Mouse (Mus musculus): ENCODE measurements at regions not wholly inside any gene's neighbourhood (a gene's known extent, or its start where the extent isn't known, plus 50 kb on each side); places are given as distances from the start of the nearest gene placed in this dataset.

DNA sequence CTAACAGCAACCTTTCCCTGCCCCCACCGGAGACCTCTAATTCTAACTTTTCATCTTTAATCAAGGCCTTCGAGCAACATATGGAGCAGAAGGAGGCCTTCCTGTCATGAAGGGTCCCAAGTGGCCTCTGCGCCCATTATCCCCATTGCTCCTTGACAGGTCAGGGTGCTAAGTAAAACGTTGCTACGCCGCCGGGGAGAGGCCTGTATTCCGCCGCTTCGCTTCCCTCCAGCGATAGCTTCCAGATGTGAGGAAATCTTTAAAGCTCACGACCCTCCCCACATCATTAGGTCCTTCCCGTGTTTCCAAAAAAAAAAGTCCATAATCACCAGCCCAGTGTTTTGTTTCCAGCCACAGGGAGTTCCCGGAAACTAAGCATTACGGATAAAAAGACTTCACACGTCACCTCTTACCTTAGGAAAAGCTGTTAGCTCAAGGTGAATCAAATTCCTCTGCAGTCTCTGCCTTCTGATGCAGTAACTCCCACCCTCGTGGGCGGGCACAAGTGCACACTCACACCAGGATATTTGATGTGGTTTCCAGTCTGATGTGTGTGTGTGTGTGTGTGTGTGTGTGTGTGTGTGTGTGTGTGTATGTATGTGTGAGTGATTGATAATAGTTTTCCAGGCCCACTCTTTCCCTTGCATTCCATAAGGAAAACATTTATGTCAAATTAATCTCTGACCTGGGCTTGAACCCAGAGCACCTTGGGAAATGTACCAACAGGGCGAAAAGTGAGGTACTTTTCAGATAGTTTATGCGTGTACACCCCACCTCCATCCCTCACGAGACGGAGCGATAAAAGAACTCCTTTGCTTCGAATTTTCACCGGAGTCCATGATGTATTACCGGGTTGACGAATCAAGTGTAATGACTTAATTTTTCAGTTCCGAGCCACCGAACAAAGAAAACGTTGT lies 107.5 kb downstream of the Gm45692 start:
- DNase-seq (ENCODE audit: low spot score) = no peak

- no peak for DNase-seq (ENCODE audit: low spot score)
Measured at GRCm38 (mm10) chr8:26227529-26227895, 108.2 kb downstream of the Gm45692 start.

DNA sequence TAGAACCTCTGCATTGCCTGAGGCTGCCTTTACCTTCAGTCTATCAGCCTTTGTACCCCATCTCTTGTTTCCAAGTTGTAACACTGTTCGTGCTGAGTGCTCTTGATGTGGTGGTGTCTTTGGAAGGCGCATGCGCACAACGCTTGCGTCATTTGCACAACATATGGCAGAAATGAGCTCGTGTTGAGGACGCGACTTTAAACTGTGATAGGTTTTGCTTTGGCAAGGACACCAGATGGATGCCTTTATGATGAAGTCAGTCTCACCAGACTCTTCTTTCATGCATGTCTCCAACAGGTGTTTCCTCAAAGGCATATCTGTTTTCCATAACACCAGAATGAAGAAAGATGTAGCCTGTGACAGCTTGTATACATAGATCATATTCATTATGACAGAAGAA lies 110.2 kb downstream of the Gm45692 start:
- DNase-seq (ENCODE audit: low spot score) = no peak

- DNase-seq (ENCODE audit: low spot score) = no peak
Measured at GRCm38 (mm10) chr8:26239075-26239474, 119.7 kb downstream of the Gm45692 start.

- no peak for DNase-seq (ENCODE audit: low spot score)
Measured at GRCm38 (mm10) chr8:26239604-26240003, 120.3 kb downstream of the Gm45692 start.

GRCm38 (mm10) chr8:26243743-26244142 lies 124.4 kb downstream of the Gm45692 start:
- DNase-seq (ENCODE audit: low spot score) = no peak

DNA sequence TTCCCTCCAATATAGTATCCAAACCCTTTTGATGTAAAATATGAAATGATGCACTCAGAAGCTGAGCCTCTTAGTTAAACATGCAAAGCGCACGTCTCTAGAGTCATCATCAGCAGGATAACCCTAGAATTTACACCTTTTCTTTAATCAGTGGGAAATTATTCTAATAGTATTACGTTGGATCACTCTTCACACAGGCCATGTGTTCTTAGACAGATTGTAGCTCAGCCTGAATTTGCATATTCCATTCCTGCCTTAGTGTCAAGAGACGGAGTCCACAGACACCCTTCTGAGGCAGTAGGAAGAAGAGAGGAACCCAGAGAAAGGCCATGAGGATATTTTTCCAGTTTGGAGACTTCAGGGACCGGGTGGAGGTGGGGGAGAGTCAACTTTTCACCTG lies 125.0 kb downstream of the Gm45692 start:
- no peak for DNase-seq (ENCODE audit: low spot score)

- DNase-seq (ENCODE audit: low spot score) = no peak
Measured at GRCm38 (mm10) chr8:26255191-26255669, 135.9 kb downstream of the Gm45692 start.

DNA sequence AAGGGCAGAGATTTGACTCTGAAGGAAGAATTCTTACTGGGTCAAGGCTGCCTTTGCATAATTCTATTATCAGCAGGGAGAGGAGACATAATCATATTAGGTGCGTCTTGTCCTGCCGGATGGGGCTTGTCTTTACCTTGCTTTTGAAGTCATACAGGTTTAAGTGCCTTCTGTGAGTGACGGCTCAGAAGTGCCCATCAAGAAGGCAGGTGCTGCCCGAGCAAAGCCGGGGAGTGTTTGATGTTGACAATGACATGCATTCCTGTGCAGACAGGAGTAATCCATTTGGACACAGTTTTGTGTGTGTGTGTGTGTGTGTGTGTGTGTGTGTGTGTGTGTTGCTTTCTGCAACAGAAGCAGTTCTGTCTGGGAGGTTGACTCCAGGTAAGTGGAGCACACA lies 141.0 kb downstream of the Gm45692 start:
- no peak for DNase-seq (ENCODE audit: low spot score)

DNA sequence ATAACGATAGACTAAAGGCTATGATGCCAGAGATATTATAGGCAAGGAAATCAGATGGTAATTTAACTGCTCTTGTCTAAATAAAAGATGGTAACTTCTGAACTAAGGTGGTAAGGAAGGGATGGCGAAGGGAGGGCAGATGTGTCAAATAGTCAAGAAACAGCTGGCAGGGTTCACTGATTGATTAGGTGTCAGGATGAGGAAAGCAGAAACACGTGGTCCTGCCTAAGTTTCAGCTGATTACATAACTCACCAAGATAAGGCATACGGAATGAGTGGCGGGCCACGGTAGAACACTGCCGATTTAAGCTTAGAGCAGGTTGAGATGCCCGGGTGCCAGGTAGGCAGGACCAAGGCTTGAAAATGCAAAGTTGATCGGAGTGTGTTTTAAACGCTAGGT lies 143.2 kb downstream of the Gm45692 start:
- DNase-seq (ENCODE audit: low spot score) = no peak

DNA sequence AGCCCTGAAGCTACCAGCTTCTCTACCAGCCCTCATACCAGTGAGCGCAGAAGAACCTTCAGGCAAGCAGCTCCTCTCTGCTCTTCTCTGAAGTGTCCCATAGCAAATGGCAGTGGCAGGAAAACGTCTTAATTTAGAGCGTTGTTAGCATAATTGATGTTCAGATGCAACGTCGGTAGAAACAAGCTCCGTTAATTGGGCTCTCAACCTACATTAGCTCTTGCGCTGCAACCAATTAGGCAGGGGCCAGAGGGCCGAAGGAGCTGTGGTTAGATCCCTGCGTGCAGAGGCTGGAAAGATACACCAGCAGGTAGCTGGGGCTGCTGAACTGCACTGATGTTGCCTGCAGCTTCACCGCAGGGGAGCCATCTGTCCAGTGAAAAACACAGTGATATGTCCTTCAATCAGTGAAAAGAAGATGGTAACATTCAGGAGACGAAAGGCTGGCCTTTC lies 145.6 kb downstream of the Gm45692 start:
- no peak for DNase-seq (ENCODE audit: low spot score)

- no peak for DNase-seq (ENCODE audit: low spot score)
Measured at GRCm38 (mm10) chr8:26265366-26265765, 146.0 kb downstream of the Gm45692 start.

DNA sequence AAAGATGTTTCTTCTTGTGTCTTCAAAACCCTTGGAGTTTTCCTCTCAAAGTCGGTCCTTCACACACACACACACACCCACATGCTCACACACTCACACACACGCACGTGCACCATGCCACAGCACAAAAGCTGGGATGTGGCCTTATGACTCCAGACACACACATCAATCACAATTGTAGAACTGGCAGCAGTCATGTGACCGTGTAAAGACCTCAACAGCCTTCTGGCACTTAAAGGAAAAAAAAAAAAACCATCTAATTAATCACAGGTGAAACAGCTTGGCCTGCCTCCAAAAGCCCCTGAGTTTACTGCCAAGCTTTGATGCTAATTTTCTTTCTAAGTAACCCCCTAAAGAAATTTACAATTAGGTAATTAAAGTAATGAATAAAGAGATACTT lies 147.1 kb downstream of the Gm45692 start:
- no peak for DNase-seq (ENCODE audit: low spot score)

GRCm38 (mm10) chr8:26267569-26267968 lies 148.2 kb downstream of the Gm45692 start:
- no peak for DNase-seq (ENCODE audit: low spot score)

DNA sequence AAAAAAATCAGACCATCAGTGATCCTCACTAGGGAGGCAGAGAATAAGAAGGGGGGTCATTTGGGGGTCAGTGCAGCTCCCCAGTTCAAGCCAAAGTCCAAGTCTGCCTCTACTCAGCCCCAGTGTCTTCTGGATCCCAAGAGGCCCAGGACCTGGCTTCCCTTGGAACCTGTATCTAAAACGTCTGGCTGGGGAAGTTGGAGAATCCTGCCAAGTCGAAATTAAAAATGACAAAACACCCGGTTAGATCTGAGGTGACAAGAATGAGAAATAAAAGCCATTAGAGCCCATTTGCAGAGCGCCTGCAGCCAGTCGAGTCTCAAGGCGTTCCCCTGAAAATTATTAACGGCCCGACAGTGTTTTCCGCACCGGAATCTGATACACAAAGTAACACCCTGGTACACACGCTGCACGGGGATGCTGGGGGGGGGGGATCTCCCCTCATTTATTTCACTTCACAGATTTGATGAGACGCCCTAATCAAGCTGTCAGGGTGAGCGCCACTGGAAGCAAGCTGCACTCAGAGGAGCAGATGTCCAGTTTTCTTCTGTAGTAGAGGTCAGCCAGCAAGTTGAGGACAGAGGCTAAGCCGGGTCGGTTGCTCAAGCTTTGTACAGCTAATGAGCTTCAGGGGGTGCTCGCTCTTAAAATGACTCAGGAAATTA lies 149.5 kb downstream of the Gm45692 start:
- no peak for DNase-seq (ENCODE audit: low spot score)

DNA sequence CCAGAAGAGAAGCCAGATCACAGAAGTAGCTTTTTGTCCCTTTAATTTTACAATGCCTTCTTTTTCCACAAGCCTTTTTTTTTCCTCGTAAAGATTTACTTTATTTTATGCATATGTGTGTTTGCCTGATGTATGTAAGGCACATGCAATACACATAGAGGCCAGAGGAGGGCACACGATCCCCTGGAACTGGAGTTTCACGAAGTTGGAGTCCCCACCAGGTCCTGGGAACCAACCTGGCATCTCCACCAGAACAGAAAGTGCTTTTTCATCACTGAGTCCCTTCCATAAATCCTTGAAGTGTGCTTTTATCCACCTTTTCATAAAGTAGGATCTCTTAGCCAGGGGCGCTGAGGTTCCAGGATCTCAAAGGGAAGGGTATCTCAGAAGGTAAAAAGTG lies 152.8 kb downstream of the Gm45692 start:
- DNase-seq (ENCODE audit: low spot score) = no peak

- DNase-seq (ENCODE audit: low spot score) = no peak
Measured at GRCm38 (mm10) chr8:26272675-26273414, 153.5 kb downstream of the Gm45692 start.

GRCm38 (mm10) chr8:26273415-26273760 lies 154.1 kb downstream of the Gm45692 start:
- no peak for DNase-seq (ENCODE audit: low spot score)

GRCm38 (mm10) chr8:26273792-26274191 lies 154.5 kb downstream of the Gm45692 start:
- no peak for DNase-seq (ENCODE audit: low spot score)

DNA sequence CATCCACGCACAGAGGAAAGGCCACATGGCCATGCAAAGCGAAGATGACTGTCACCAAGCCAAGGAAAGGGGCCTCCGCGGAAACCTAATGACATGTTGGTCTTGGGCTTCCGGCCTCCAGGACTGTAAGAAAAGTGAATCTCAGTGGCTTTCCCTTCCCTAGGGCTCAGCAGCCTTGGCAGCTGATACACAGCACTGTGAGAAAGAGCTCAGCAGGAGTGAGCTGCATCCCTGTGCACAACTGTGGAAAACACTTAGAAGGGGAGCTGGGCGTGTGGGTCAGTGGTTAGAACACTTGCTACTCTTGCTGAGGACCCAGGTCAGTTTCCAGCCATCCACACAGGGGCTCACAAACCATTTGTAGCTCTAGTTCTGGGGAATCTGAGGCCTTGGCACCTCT lies 155.1 kb downstream of the Gm45692 start:
- no peak for DNase-seq (ENCODE audit: low spot score)

DNA sequence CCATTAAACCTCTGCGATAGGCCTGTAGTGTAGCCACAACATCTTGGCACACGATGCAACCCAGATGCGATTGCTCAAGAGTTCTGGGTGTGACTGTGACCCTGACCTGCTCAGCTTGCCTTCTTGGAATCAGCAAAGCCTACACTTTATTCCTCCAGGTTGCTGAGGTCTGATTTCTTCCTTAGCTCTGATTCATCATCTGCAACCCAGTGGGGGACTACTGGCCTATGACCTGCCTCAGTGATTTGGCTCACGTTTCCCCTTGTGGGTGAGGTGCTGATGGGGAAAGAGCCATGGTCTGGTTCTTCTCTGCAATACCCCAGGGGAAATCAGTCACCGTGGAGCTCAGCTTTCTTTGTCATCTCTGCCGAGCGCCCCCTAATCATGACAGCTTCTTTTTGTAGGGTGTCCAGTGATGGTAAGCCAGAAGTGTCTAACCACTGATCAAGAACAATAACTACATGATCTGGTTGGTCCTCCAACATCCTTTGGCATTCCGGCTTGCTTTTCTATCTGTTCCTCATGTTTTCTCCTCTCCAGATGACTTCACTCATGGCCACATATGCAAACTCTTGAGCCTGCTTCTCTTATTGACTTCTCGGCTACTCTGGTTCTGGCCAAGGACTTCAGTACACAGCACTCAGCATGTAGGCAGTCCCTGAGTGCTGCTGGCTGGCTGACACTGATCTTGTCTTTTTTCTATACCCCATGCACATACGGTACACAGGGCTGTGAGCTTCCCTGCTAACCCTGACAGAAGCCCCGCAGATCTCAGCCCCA lies 163.0 kb downstream of the Gm45692 start:
- DNase-seq (ENCODE audit: low spot score) = no peak

DNA sequence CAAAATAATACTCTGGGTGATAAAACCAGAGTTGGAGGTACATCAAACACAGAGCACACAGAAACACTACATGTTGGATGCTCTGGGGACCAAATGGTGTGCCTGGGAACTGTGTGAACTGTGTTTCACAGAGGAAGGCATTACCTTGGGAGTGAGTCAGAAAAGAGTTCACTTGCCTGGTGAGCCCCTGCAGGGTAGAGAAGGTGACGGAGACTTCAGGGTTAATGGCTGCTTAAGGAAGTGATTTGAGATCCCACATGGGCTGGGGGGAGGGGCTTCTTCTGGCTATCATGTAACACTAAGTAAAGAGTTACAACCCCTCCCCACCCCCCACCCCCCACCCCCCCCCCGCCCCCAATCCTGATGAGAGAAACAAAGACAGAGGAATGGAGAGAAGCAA lies 164.6 kb downstream of the Gm45692 start:
- DNase-seq (ENCODE audit: low spot score) = no peak
